Mouse (Mus musculus) stomach, embryonic 16.5 days (tissue): ENCODE results near the gene Ccdc9b. TPM values are rescaled to one million over a fixed set of nuclear protein-coding genes. Genes with fewer than 3 reads are reported as not detected.

Experiments
- ATAC-seq: fragments of 200-750 bp; cut with Nextera tagmentation; 2 replicates; pipeline ENCODE4 v1.8.0; 2017; ENCODE audit warnings: moderate number of reproducible peaks, moderate TSS enrichment; ENCODE audit not compliant: insufficient read depth, low FRiP score
- H3K27ac ChIP-seq: fragments of 300-500 bp; sonication (generic); 2 replicates; pipeline ENCODE4 v1.5.1; 2014; ENCODE audit warnings: low read length
- H3K27me3 ChIP-seq: fragments of 300-500 bp; sonication (generic); 2 replicates; pipeline ENCODE4 v1.6.1; 2014; ENCODE audit warnings: low read length, control low read depth, mixed read lengths; ENCODE audit not compliant: control insufficient read depth, insufficient read depth
- H3K36me3 ChIP-seq: fragments of 300-500 bp; sonication (generic); 2 replicates; pipeline ENCODE4 v1.6.1; 2014; ENCODE audit warnings: low read length; ENCODE audit not compliant: control insufficient read depth, insufficient read depth
- H3K4me1 ChIP-seq: fragments of 300-500 bp; sonication (generic); 2 replicates; pipeline ENCODE4 v1.6.1; 2014; ENCODE audit warnings: low read length, control low read depth, mixed read lengths; ENCODE audit not compliant: control insufficient read depth, insufficient read depth
- H3K4me2 ChIP-seq: fragments of 300-500 bp; sonication (generic); 2 replicates; pipeline ENCODE4 v1.6.1; 2014; ENCODE audit warnings: low read depth, low read length, mixed read lengths
- H3K4me3 ChIP-seq: fragments of 300-500 bp; sonication (generic); replicated peaks from 2 replicates; pipeline ENCODE4 v1.5.1; 2014; ENCODE audit warnings: mild to moderate bottlenecking, low read length
- H3K9ac ChIP-seq: fragments of 300-500 bp; sonication (generic); 2 replicates; pipeline ENCODE4 v1.6.1; 2014; ENCODE audit warnings: low read length
- H3K9me3 ChIP-seq: fragments of 300-500 bp; sonication (generic); replicated peaks from 2 replicates; pipeline ENCODE4 v1.6.1; 2016; ENCODE audit warnings: low read length, control low read depth; ENCODE audit not compliant: control insufficient read depth
- WGBS: fragments of 180-500 bp; shearing (Covaris S2); extraction: QIAGEN DNeasy Blood & Tissue Kit; methylation state at CpG from one replicate; pipeline ENCODE4 v1.1.7; 2014; 5-methylcytosine and 5-hydroxymethylcytosine counted together
- polyA plus RNA-seq: library from polyadenylated mRNA; unstranded; fragments of >200 nt; fragmentation: Nextera tagmentation; extraction: Ambion mirVana; gene quantifications from 2 replicates; pipeline ENCODE4 v1.2.1, GENCODE M21; 2015

The Ccdc9b gene
- polyA plus RNA-seq, 1 experiment from 2014 or later, result 2.9 TPM

DNA sequence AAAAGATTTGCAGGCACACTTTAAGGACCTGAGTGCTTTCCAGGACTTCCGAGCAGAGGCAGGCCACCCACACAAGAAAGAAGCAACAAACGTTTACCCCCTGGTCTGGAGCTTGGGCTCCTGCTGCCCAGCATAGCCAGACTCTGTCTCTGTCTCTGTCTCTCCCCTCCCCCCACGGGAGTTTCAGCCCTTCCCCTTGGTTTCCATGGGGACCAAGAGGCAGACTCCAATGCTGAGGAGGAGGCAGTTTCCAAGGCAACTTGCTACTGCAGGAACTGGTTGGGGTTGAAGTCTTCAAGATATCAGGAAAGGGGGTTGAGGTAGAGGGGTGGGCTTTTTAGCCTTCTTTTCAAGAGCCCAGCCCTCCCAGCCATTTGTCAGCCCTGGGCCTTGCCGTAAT is 48.2 kb downstream of the Ccdc9b start:
- H3K27ac ChIP-seq, result no peak overlapping the region
- no peak for ATAC-seq
- WGBS, result 45% methylated on average over 4 of the region's 4 CpGs

GRCm38 (mm10) chr2:118713631-118714030 is 48.8 kb downstream of the Ccdc9b start:
- H3K27me3 ChIP-seq, result peaks cover 41% of the 10 kb centered on the region
- H3K9me3 ChIP-seq, result no peaks in the 10 kb centered on the region
- no peaks in the 10 kb centered on the region for H3K36me3 ChIP-seq
- no peak for ATAC-seq
- H3K4me2 ChIP-seq, result no peak overlapping the region
- H3K9ac ChIP-seq, result no peak overlapping the region
- WGBS, result 85% methylated on average over 6 of the region's 6 CpGs
- H3K4me3 ChIP-seq, result no peak overlapping the region
- peaks cover 17% of the 10 kb centered on the region for H3K4me1 ChIP-seq
- H3K27ac ChIP-seq, result no peak overlapping the region

More for the DNA sequence above, 48.2 kb downstream of the Ccdc9b start:
- H3K9ac ChIP-seq, result no peak overlapping the region
- peaks cover 35% of the 10 kb centered on the region for H3K27me3 ChIP-seq
- H3K4me3 ChIP-seq, result no peak overlapping the region
- no peaks in the 10 kb centered on the region for H3K36me3 ChIP-seq
- no peak overlapping the region for H3K4me2 ChIP-seq
- H3K9me3 ChIP-seq, result no peaks in the 10 kb centered on the region
- H3K4me1 ChIP-seq, result peaks cover 17% of the 10 kb centered on the region

GRCm38 (mm10) chr2:118711038-118711494 is 51.4 kb downstream of the Ccdc9b start:
- Histone ChIP-seq H3K9ac (peak overlapping the region; percentile 67), H3K27me3 (peaks cover 64% of the 10 kb centered on the region)
- 2% methylated on average over 36 of the region's 36 CpGs for WGBS

GRCm38 (mm10) chr2:118709655-118710221 is 52.7 kb downstream of the Ccdc9b start:
- Histone ChIP-seq H3K27ac (no peak overlapping the region), H3K9ac (no peak overlapping the region), H3K27me3 (peaks cover 77% of the 10 kb centered on the region), H3K4me3 (no peak overlapping the region), H3K9me3 (no peaks in the 10 kb centered on the region), H3K36me3 (no peaks in the 10 kb centered on the region), H3K4me2 (no peak overlapping the region), H3K4me1 (peaks cover 17% of the 10 kb centered on the region)
- ATAC-seq, result no peak
- 45% methylated on average over 4 of the region's 4 CpGs for WGBS

More at GRCm38 (mm10) chr2:118711038-118711494, 51.4 kb downstream of the Ccdc9b start:
- Histone ChIP-seq H3K4me3 (peak overlapping the region; percentile 45), H3K9me3 (no peaks in the 10 kb centered on the region), H3K36me3 (no peaks in the 10 kb centered on the region), H3K4me1 (peaks cover 17% of the 10 kb centered on the region), H3K4me2 (peak overlapping the region; percentile 86), H3K27ac (no peak overlapping the region)
- ATAC-seq, result peak; percentile 52

- ATAC-seq, result no peak
- H3K9ac ChIP-seq, result no peak overlapping the region
- no peak overlapping the region for H3K4me3 ChIP-seq
- WGBS, result 77% methylated on average over 4 of the region's 4 CpGs
- H3K27me3 ChIP-seq, result peaks cover 90% of the 10 kb centered on the region
- H3K4me1 ChIP-seq, result peaks cover 24% of the 10 kb centered on the region
- no peaks in the 10 kb centered on the region for H3K36me3 ChIP-seq
- no peaks in the 10 kb centered on the region for H3K9me3 ChIP-seq
- H3K4me2 ChIP-seq, result no peak overlapping the region
- H3K27ac ChIP-seq, result no peak overlapping the region
These were observed 54.0 kb downstream of the Ccdc9b start for GRCm38 (mm10) chr2:118708472-118708871.

- Histone ChIP-seq H3K36me3 (no peaks in the 10 kb centered on the region), H3K9ac (no peak overlapping the region), H3K4me3 (no peak overlapping the region), H3K4me2 (no peak overlapping the region), H3K9me3 (no peaks in the 10 kb centered on the region), H3K27ac (no peak overlapping the region), H3K4me1 (peaks cover 33% of the 10 kb centered on the region), H3K27me3 (peaks cover 96% of the 10 kb centered on the region)
- ATAC-seq, result no peak
- WGBS, result 11% methylated on average over 6 of the region's 6 CpGs
These were observed 56.0 kb downstream of the Ccdc9b start for GRCm38 (mm10) chr2:118706436-118706835.

Other genes with a start within 250 kb of the Ccdc9b start
- gene Bmf, start 213.0 kb downstream of the Ccdc9b start, polyA plus RNA-seq, result 4.2 and 4.4 TPM in 2 replicates
- gene Bub1b, start 164.4 kb downstream of the Ccdc9b start, polyA plus RNA-seq, result 66.2 and 67.4 TPM in 2 replicates
- 5.2 and 5.4 TPM in 2 replicates for gene Pak6, start 99.4 kb downstream of the Ccdc9b start, polyA plus RNA-seq
- gene Ankrd63, start 58.7 kb downstream of the Ccdc9b start, polyA plus RNA-seq, result 0.06 TPM in 2 replicates
- gene Plcb2, start 34.2 kb downstream of the Ccdc9b start, polyA plus RNA-seq, result 1.4 and 2.0 TPM in 2 replicates
- 26.0 and 28.5 TPM in 2 replicates for gene Inafm2, start 16.9 kb downstream of the Ccdc9b start, polyA plus RNA-seq
- 22.2 and 38.3 TPM in 2 replicates for gene Phgr1, start 10.1 kb upstream of the Ccdc9b start, polyA plus RNA-seq
- gene Disp2, start 17.1 kb upstream of the Ccdc9b start, polyA plus RNA-seq, result 2.1 and 2.5 TPM in 2 replicates
- 75.0 and 86.7 TPM in 2 replicates for gene Knstrn, start 51.3 kb upstream of the Ccdc9b start, polyA plus RNA-seq
- 64.3 and 65.4 TPM in 2 replicates for gene Ivd, start 99.3 kb upstream of the Ccdc9b start, polyA plus RNA-seq
- 3.4 and 3.6 TPM in 2 replicates for gene Bahd1, start 137.7 kb upstream of the Ccdc9b start, polyA plus RNA-seq
- 20.1 and 21.1 TPM in 2 replicates for gene Chst14, start 163.8 kb upstream of the Ccdc9b start, polyA plus RNA-seq